Mouse (Mus musculus) cerebellum, postnatal 14 days (tissue): ENCODE results near the gene Ak4.
A peak's percentile ranks its signal among the peaks of the same experiment; 100 is the strongest.
"Not testable (repeated sequence)": the region's sequence is repeated elsewhere in the genome, so short reads cannot be mapped to it uniquely, and the experiment has no call there.

ENCODE experiments used
- DNase-seq, 2 experiments: peaks; one replicate each; pipeline ENCODE4 v3.0.0; 2021; ENCODE audit warnings: mixed read lengths in 2 of 2

Ak4 gene

GRCm38 (mm10) chr4:101424495-101424894 lies 5.4 kb downstream of the Ak4 start:
- DNase-seq: peak in 1 of 2 experiments; percentile 48

DNA sequence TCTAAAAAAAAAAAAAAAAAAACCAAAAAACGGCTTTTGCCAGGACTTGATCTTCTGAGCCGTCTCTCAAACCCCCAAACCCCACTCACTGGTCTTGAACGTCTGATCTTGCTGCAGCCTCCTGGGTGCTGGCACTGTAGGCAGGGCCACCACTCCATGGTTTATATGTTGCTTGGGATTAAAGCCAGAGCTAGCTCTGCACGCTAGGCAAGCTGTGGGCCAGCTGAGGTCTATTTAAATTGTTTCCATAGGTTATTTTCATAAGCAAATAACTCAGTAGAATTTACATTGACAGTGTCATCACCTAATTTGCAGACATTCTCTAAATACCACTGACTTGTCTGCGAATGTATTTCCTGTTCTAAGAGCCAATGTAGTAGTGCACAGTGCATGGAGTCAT lies 6.0 kb downstream of the Ak4 start:
- DNase-seq: peak in 1 of 2 experiments; percentile 27

- peak in 1 of 2 experiments; percentile 39 for DNase-seq
Measured at GRCm38 (mm10) chr4:101425666-101426065, 6.6 kb downstream of the Ak4 start.

- DNase-seq: peak in 1 of 2 experiments; percentile 12
Measured at GRCm38 (mm10) chr4:101426566-101426965, 7.5 kb downstream of the Ak4 start.

- no peak for DNase-seq
Measured at GRCm38 (mm10) chr4:101427886-101428680, 9.0 kb downstream of the Ak4 start.

DNA sequence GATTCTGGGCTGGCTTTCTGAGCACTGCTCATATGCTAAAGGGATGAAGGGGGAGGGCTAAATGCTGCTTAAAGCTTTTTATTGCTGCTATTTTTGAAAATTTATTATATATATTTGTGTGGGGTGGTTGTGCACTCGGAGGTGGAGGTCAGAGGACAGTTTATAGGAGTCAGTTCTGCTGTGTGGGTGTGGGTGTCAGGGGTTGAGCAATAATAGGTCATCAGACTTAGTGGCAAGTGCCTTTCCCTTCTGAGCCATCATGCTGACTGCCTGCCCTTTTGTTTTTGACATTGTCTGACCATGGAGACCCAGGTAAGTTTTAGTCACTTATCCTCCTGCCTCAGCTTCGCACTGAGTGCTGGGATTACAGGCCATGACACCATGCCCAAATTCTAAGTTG lies 10.0 kb downstream of the Ak4 start:
- no peak for DNase-seq

- DNase-seq: no peak
Measured at GRCm38 (mm10) chr4:101430000-101430399, 10.9 kb downstream of the Ak4 start.

DNA sequence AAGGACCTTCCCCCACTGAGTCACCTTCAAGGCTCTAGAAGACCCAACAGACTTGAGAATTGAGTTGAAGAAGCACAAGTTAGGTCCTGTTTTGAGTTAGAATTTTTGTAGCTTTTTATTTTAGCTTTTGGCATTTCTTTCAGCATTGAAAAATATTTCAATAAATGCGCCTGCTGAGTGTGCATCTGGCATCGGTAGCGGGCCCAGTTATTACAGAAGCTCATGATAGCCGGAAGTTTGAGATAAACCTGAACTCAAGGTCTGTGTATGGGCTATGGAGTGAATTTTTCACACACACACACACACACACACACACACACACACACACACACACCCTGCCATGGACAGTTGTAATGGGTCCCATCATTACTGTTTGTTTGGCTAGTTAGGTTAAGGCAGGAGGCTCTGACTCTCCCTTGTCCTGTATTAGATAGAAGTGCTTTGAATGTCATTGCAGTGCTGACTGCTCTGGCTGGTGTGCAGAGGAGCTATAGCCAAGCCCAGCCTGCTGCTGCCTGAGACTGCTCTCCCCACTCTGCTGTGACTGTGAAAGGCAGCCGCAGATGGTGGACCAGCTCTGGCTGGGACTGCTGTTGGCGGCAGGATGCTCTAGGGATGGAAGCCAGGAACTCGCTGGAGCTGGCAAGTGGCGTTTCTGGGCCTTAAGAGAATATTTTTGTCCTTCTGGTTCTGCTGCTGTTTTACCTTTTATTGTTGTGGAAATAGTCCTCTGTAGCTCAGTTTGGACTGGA lies 17.9 kb downstream of the Ak4 start:
- peak; percentile 77 to 80 for DNase-seq

GRCm38 (mm10) chr4:101438271-101438670 lies 19.2 kb downstream of the Ak4 start:
- DNase-seq: peak; percentile 69 to 74

DNA sequence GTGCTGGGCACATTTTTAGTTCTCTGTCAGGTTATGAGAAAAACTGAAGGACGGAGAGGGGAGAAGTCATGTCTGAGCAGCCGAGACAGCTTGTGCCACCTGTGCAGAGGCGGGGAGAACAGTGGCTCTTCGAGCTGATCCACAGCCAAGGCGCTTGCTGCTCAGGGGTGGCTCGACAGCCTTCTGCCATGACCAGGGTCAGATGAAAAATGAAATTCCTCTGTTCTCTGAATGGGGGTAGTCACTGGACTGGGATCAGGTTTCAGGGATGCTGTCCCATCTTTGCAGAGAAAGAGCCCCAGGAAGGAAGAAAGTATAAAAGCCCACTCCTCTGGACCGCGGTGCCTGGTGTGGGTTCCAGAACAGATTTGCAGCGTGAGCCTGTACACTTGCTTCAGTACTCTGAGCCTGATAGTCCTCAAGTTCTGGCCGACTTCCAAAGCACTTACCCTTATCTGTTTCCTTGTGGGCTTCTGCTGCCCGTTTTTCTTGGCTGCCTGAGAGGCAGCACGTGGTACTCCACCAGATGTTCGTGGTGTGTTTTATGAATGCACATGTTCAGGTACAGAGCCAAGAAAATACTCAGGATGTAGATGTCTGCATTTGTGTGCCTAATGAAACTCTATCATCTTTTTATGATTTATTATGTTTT lies 20.8 kb downstream of the Ak4 start:
- DNase-seq: peak; percentile 73 to 74

GRCm38 (mm10) chr4:101442791-101443190 lies 23.7 kb downstream of the Ak4 start:
- peak in 1 of 2 experiments; percentile 40 for DNase-seq

DNA sequence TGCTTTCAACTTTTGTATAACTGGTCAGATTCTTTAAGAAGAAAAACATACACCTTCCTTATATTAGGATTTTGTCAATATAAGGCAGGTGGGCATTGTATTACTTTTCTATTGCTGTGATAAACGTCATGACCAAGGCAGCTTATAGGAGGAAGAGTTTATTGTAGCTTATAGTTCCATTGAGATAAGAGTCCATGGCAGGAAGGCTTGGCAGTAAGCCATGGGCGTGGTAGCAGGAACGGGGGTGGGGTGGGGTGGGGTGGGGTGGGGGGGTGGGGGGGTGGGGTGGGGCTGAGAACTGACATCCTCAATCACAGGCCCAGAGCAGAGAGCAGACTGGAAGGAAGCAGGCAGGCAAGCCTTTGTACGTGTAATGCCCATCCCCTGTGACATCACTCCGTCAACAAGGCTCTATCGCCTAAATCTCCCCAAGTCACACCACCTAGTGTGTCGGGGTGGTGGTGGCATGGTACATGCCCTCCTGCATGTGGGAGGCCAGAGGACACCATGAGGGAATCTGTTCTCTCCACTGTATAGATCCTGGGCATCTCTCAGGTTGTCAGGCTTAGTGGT lies 24.4 kb downstream of the Ak4 start:
- no peak for DNase-seq

- DNase-seq: no peak
Measured at GRCm38 (mm10) chr4:101445660-101446059, 26.6 kb downstream of the Ak4 start.

DNA sequence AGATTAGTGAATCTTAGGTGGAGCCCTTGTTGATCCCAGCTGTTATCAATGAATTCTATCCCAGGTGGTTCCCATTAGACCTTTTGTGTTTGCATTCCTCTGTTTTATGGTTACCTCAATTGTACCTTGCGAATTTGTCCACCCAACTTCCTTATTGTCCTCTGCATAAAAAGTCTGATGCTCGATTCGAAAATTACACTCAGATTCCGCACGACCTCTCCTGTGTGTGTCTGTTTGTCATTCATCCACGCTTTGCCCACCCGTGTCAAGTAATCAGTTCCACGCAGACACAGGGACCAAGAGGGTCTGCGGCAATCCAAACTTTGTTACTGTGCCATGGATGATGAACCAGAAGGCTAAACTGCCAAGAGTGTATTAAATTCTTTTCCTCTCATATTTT lies 27.5 kb downstream of the Ak4 start:
- not testable (repeated sequence) for DNase-seq

DNA sequence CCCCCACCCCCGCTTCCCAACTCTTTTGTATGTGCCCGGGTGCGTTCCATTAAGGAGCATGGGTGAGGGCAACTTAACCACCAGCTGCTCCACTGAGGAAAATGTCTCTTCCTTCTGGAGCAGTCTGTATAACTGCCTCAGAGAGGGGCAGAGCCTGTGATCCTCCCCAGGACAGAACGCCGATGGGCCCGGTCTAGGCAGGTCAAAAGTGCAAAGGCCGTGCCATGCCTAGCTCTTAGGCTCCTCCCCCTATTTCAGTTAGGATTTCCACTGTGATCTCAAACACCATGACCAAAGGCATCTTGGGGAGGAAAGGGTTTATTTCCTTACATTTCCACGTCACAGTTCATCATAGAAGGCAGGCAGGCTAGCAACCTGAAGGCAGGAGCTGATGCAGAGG lies 29.6 kb downstream of the Ak4 start:
- DNase-seq: no peak

GRCm38 (mm10) chr4:101449344-101449743 lies 30.3 kb downstream of the Ak4 start:
- peak in 1 of 2 experiments; percentile 40 for DNase-seq

DNA sequence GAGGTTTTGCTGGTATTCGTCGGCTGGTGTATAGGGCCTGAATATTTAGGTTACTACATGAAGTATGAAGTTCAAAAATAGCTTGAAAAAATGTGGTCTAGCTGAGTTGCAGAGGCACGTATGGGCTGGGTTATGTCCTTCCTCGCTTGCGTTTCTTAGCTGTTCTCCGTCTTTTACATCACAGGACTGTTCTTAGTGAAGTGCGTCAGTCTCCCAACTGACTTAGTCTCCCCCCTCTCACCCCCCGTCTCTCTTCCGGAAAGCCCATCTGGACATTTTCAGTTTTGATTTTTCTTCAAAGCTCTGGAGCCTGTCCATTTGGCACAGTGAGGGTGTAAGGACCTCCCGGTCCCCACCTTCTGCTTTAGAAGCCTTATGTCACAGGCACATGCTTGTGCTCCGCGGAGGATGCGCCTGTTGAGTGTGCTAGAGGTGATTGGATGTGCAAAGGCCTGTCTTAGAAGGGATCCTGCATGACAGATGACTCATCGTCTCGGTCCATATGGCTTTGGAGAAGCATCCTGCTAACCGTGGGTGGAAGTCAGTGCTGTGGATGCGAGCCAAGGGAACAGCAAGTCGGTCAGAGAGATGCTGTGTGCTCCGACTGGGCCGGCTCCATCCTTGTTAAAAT lies 31.2 kb downstream of the Ak4 start:
- peak; percentile 96 to 97 for DNase-seq

DNA sequence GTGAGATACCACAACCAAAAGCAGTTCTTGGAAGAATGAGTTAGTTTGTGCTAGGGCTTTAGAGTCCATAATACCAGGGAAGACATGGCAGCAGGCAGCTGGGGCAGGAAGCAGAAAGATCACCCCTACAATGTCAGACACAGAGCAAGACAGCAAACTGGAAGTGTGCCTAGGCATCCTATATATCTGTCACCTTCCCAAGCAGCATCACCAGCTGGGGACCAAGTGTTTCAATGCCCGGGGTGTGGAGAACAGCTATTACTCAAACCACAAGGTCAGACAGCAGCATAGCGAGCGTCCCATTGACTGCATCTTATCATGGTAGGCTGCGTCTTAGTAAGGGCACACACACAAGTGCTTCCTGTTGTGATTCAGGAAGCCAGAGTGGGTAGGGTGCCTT lies 32.0 kb downstream of the Ak4 start:
- peak in 1 of 2 experiments; percentile 53 for DNase-seq

GRCm38 (mm10) chr4:101452829-101453228 lies 33.8 kb downstream of the Ak4 start:
- no peak for DNase-seq

- peak in 1 of 2 experiments; percentile 28 for DNase-seq
Measured at GRCm38 (mm10) chr4:101457176-101457575, 38.1 kb downstream of the Ak4 start.

- DNase-seq: peak; percentile 87
Measured at GRCm38 (mm10) chr4:101458341-101458740, 39.3 kb downstream of the Ak4 start.

GRCm38 (mm10) chr4:101459358-101459757 lies 40.3 kb downstream of the Ak4 start:
- no peak for DNase-seq

- no peak for DNase-seq
Measured at GRCm38 (mm10) chr4:101460114-101460513, 41.0 kb downstream of the Ak4 start.
